Mouse (Mus musculus) kidney, adult 2 months (tissue): ENCODE measurements around the gene BC005537.

Source experiments
- CTCF ChIP-seq: fragments of 200-500 bp; conservative IDR thresholded peaks from 2 replicates; pipeline ENCODE4 v1.5.1; 2011; ENCODE audit warnings: low read depth, mild to moderate bottlenecking, control low read depth, low read length, moderate library complexity, mixed read lengths; ENCODE audit not compliant: insufficient read depth, insufficient read length
- POLR2A ChIP-seq: fragments of 200-500 bp; IDR thresholded peaks from one replicate; pipeline ENCODE4 v1.6.1; 2011; ENCODE audit warnings: low read depth, low read length, control low read depth

GRCm38 (mm10) chr13:24801308-24801921 lies at the start of gene BC005537:
- TF ChIP-seq POLR2A, result no peak
- TF ChIP-seq CTCF, result no peak
